Mouse (Mus musculus): ENCODE results near the gene Zfp661. TPM values are rescaled to one million over a fixed set of nuclear protein-coding genes. Genes with fewer than 3 reads are reported as not detected.
"Not testable (repeated sequence)": the region's sequence is repeated elsewhere in the genome, so short reads cannot be mapped to it uniquely, and the experiment has no call there.

The Zfp661 gene
- polyA plus RNA-seq, 1 experiment from 2014 or later, result 5.1 TPM

GRCm38 (mm10) chr2:127611386-127611785 is 24.5 kb upstream of the Zfp661 start:
- Histone ChIP-seq H3K36me3 (ENCODE audit: insufficient read depth, low read length) (no peaks in the 10 kb centered on the region), H3K4me2 (replicated peaks; ENCODE audit: low read depth, low read length) (no peak overlapping the region), H3K27me3 (ENCODE audit: insufficient read depth, low read length) (no peaks in the 10 kb centered on the region), H3K4me3 (ENCODE audit: low read length) (no peak overlapping the region), H3K9ac (replicated peaks; ENCODE audit: low read length) (no peak overlapping the region), H3K4me1 (ENCODE audit: insufficient read depth, low read length) (peaks cover 10% of the 10 kb centered on the region; the same call in 1 of the 2 replicates), H3K9me3 (ENCODE audit: low read length) (no peaks in the 10 kb centered on the region), H3K27ac (ENCODE audit: low read length) (no peak overlapping the region)
- 75% methylated on average over 4 of the region's 4 CpGs for WGBS
- no peak for ATAC-seq (ENCODE audit: low FRiP score, low TSS enrichment)

GRCm38 (mm10) chr2:127608986-127609385 is 22.1 kb upstream of the Zfp661 start:
- Histone ChIP-seq H3K36me3 (ENCODE audit: insufficient read depth, low read length) (peaks cover 21% of the 10 kb centered on the region), H3K4me1 (ENCODE audit: insufficient read depth, low read length) (peaks cover 10% of the 10 kb centered on the region; the same call in 1 of the 2 replicates), H3K9me3 (ENCODE audit: low read length) (no peaks in the 10 kb centered on the region), H3K4me3 (ENCODE audit: low read length) (no peak overlapping the region), H3K4me2 (replicated peaks; ENCODE audit: low read depth, low read length) (peak overlapping the region; percentile 25), H3K27ac (ENCODE audit: low read length) (peak overlapping the region; percentile 48; the same call in 1 of the 2 replicates), H3K9ac (replicated peaks; ENCODE audit: low read length) (no peak overlapping the region), H3K27me3 (ENCODE audit: insufficient read depth, low read length) (no peaks in the 10 kb centered on the region)
- ATAC-seq (ENCODE audit: low FRiP score, low TSS enrichment), result peak; percentile 82; the same call in 1 of the 2 replicates
- WGBS, result 12% methylated on average over 5 of the region's 5 CpGs

GRCm38 (mm10) chr2:127608234-127608633 is 21.3 kb upstream of the Zfp661 start:
- 45% methylated on average over 3 of the region's 3 CpGs for WGBS
- Histone ChIP-seq H3K27ac (ENCODE audit: low read length) (0 out of 2 replicates have a peak overlapping the region, but pooled peaks have one; percentile 48), H3K9me3 (ENCODE audit: low read length) (no peaks in the 10 kb centered on the region), H3K4me1 (ENCODE audit: insufficient read depth, low read length) (peaks cover 10% of the 10 kb centered on the region; the same call in 1 of the 2 replicates), H3K36me3 (ENCODE audit: insufficient read depth, low read length) (peaks cover 22% of the 10 kb centered on the region), H3K4me3 (ENCODE audit: low read length) (no peak overlapping the region), H3K9ac (replicated peaks; ENCODE audit: low read length) (no peak overlapping the region), H3K27me3 (ENCODE audit: insufficient read depth, low read length) (no peaks in the 10 kb centered on the region), H3K4me2 (replicated peaks; ENCODE audit: low read depth, low read length) (no peak overlapping the region)
- peak; percentile 53; the same call in 1 of the 2 replicates for ATAC-seq (ENCODE audit: low FRiP score, low TSS enrichment)

- ATAC-seq (ENCODE audit: low FRiP score, low TSS enrichment), result no peak
- H3K4me3 ChIP-seq (ENCODE audit: low read length), result no peak overlapping the region
- no peak overlapping the region for H3K9ac ChIP-seq (replicated peaks; ENCODE audit: low read length)
- H3K36me3 ChIP-seq (ENCODE audit: insufficient read depth, low read length), result peaks cover 47% of the 10 kb centered on the region
- WGBS, result 97% methylated on average over 3 of the region's 3 CpGs
- no peaks in the 10 kb centered on the region for H3K9me3 ChIP-seq (ENCODE audit: low read length)
- peaks cover 10% of the 10 kb centered on the region; the same call in 1 of the 2 replicates for H3K4me1 ChIP-seq (ENCODE audit: insufficient read depth, low read length)
- no peak overlapping the region for H3K27ac ChIP-seq (ENCODE audit: low read length)
- no peaks in the 10 kb centered on the region for H3K27me3 ChIP-seq (ENCODE audit: insufficient read depth, low read length)
- H3K4me2 ChIP-seq (replicated peaks; ENCODE audit: low read depth, low read length), result no peak overlapping the region
Measured at GRCm38 (mm10) chr2:127605203-127605602, 18.3 kb upstream of the Zfp661 start.

GRCm38 (mm10) chr2:127603383-127603782 is 16.5 kb upstream of the Zfp661 start:
- not testable (repeated sequence) for H3K9ac ChIP-seq (replicated peaks; ENCODE audit: low read length); H3K27me3 ChIP-seq (ENCODE audit: insufficient read depth, low read length); H3K27ac ChIP-seq (ENCODE audit: low read length); H3K4me2 ChIP-seq (replicated peaks; ENCODE audit: low read depth, low read length); ATAC-seq (ENCODE audit: low FRiP score, low TSS enrichment); H3K4me3 ChIP-seq (ENCODE audit: low read length); H3K9me3 ChIP-seq (ENCODE audit: low read length); H3K4me1 ChIP-seq (ENCODE audit: insufficient read depth, low read length)
- 92% methylated on average over 5 of the region's 8 CpGs for WGBS
- peaks cover 54% of the 10 kb centered on the region for H3K36me3 ChIP-seq (ENCODE audit: insufficient read depth, low read length)

- peaks cover 16% of the 10 kb centered on the region for H3K36me3 ChIP-seq (ENCODE audit: insufficient read depth, low read length)
- H3K4me1 ChIP-seq (ENCODE audit: insufficient read depth, low read length), result peaks cover 19% of the 10 kb centered on the region
- H3K4me3 ChIP-seq (ENCODE audit: low read length), result no peak overlapping the region
- 64% methylated on average over 4 of the region's 4 CpGs for WGBS
- H3K9ac ChIP-seq (replicated peaks; ENCODE audit: low read length), result no peak overlapping the region
- H3K27ac ChIP-seq (ENCODE audit: low read length), result no peak overlapping the region
- no peak for ATAC-seq (ENCODE audit: low FRiP score, low TSS enrichment)
- H3K9me3 ChIP-seq (ENCODE audit: low read length), result no peaks in the 10 kb centered on the region
- no peak overlapping the region for H3K4me2 ChIP-seq (replicated peaks; ENCODE audit: low read depth, low read length)
- no peaks in the 10 kb centered on the region for H3K27me3 ChIP-seq (ENCODE audit: insufficient read depth, low read length)
Measured at GRCm38 (mm10) chr2:127590840-127591239, 3.9 kb upstream of the Zfp661 start.

- no peak for ATAC-seq (ENCODE audit: low FRiP score, low TSS enrichment)
- H3K4me2 ChIP-seq (replicated peaks; ENCODE audit: low read depth, low read length), result no peak overlapping the region
Measured at GRCm38 (mm10) chr2:127590204-127590603, 3.3 kb upstream of the Zfp661 start.

GRCm38 (mm10) chr2:127588897-127589296 is 2.0 kb upstream of the Zfp661 start:
- Histone ChIP-seq H3K4me2 (replicated peaks; ENCODE audit: low read depth, low read length) (no peak overlapping the region), H3K27me3 (ENCODE audit: insufficient read depth, low read length) (no peaks in the 10 kb centered on the region), H3K36me3 (ENCODE audit: insufficient read depth, low read length) (no peaks in the 10 kb centered on the region; the same call in 1 of the 2 replicates), H3K4me1 (ENCODE audit: insufficient read depth, low read length) (peaks cover 23% of the 10 kb centered on the region), H3K4me3 (ENCODE audit: low read length) (no peak overlapping the region), H3K9ac (replicated peaks; ENCODE audit: low read length) (no peak overlapping the region; the same call in 1 of the 2 replicates), H3K9me3 (ENCODE audit: low read length) (no peaks in the 10 kb centered on the region), H3K27ac (ENCODE audit: low read length) (no peak overlapping the region)
- no peak for ATAC-seq (ENCODE audit: low FRiP score, low TSS enrichment)
- 90% methylated on average over 9 of the region's 9 CpGs for WGBS

More at GRCm38 (mm10) chr2:127590204-127590603, 3.3 kb upstream of the Zfp661 start:
- 74% methylated on average over 15 of the region's 15 CpGs for WGBS
- Histone ChIP-seq H3K4me1 (ENCODE audit: insufficient read depth, low read length) (peaks cover 19% of the 10 kb centered on the region), H3K9me3 (ENCODE audit: low read length) (no peaks in the 10 kb centered on the region), H3K36me3 (ENCODE audit: insufficient read depth, low read length) (peaks cover 10% of the 10 kb centered on the region), H3K27me3 (ENCODE audit: insufficient read depth, low read length) (no peaks in the 10 kb centered on the region), H3K9ac (replicated peaks; ENCODE audit: low read length) (no peak overlapping the region), H3K27ac (ENCODE audit: low read length) (no peak overlapping the region), H3K4me3 (ENCODE audit: low read length) (no peak overlapping the region)

GRCm38 (mm10) chr2:127587514-127587844 is 585 bp upstream of the Zfp661 start:
- Histone ChIP-seq H3K4me1 (ENCODE audit: insufficient read depth, low read length) (peaks cover 23% of the 10 kb centered on the region), H3K9me3 (ENCODE audit: low read length) (no peaks in the 10 kb centered on the region), H3K4me3 (ENCODE audit: low read length) (peak overlapping the region; percentile 90), H3K9ac (replicated peaks; ENCODE audit: low read length) (peak overlapping the region; percentile 94), H3K27me3 (ENCODE audit: insufficient read depth, low read length) (no peaks in the 10 kb centered on the region), H3K36me3 (ENCODE audit: insufficient read depth, low read length) (no peaks in the 10 kb centered on the region; the same call in 1 of the 2 replicates), H3K4me2 (replicated peaks; ENCODE audit: low read depth, low read length) (peak overlapping the region; percentile 81), H3K27ac (ENCODE audit: low read length) (peak overlapping the region; percentile 91)
- ATAC-seq (ENCODE audit: low FRiP score, low TSS enrichment), result peak; percentile 21; the same call in 1 of the 2 replicates
- WGBS, result 0% methylated on average over 22 of the region's 22 CpGs

- Histone ChIP-seq H3K4me2 (replicated peaks; ENCODE audit: low read depth, low read length) (peak overlapping the region; percentile 88), H3K4me1 (ENCODE audit: insufficient read depth, low read length) (peaks cover 23% of the 10 kb centered on the region), H3K27ac (ENCODE audit: low read length) (no peak overlapping the region), H3K36me3 (ENCODE audit: insufficient read depth, low read length) (no peaks in the 10 kb centered on the region), H3K4me3 (ENCODE audit: low read length) (peak overlapping the region; percentile 60), H3K9me3 (ENCODE audit: low read length) (no peaks in the 10 kb centered on the region), H3K27me3 (ENCODE audit: insufficient read depth, low read length) (no peaks in the 10 kb centered on the region), H3K9ac (replicated peaks; ENCODE audit: low read length) (peak overlapping the region; percentile 72)
- ATAC-seq (ENCODE audit: low FRiP score, low TSS enrichment), result peak; percentile 87
- under 1% methylated on average over 24 of the region's 24 CpGs for WGBS
Measured at GRCm38 (mm10) chr2:127584436-127584858, 2.4 kb downstream of the Zfp661 start.
